Mouse (Mus musculus) neural tube, embryonic 15.5 days (tissue): ENCODE results near the gene Atf1. TPM values are rescaled to one million over a fixed set of nuclear protein-coding genes. Genes with fewer than 3 reads are reported as not detected.
"Not testable (repeated sequence)": the region's sequence is repeated elsewhere in the genome, so short reads cannot be mapped to it uniquely, and the experiment has no call there.

ENCODE experiments used
- ATAC-seq: fragments of 200-750 bp; cut with Nextera tagmentation; 2 replicates; pipeline ENCODE4 v1.8.0; 2017; ENCODE audit warnings: mild to moderate bottlenecking, moderate TSS enrichment, moderate library complexity; ENCODE audit not compliant: low FRiP score
- H3K27ac ChIP-seq: fragments of 300-500 bp; sonication (generic); replicated peaks from 2 replicates; pipeline ENCODE4 v1.5.1; 2015; ENCODE audit warnings: mild to moderate bottlenecking, inconsistent platforms
- H3K27me3 ChIP-seq: fragments of 300-500 bp; sonication (generic); replicated peaks from 2 replicates; pipeline ENCODE4 v1.6.1; 2015; ENCODE audit warnings: inconsistent platforms
- H3K36me3 ChIP-seq: fragments of 300-500 bp; sonication (generic); 2 replicates; pipeline ENCODE4 v1.6.1; 2015; ENCODE audit warnings: inconsistent platforms
- H3K4me1 ChIP-seq: fragments of 300-500 bp; sonication (generic); 2 replicates; pipeline ENCODE4 v1.6.1; 2015; ENCODE audit warnings: inconsistent platforms
- H3K4me2 ChIP-seq: fragments of 300-500 bp; sonication (generic); 2 replicates; pipeline ENCODE4 v1.6.1; 2015; ENCODE audit warnings: inconsistent platforms, mild to moderate bottlenecking, moderate library complexity
- H3K4me3 ChIP-seq: fragments of 300-500 bp; sonication (generic); replicated peaks from 2 replicates; pipeline ENCODE4 v1.5.1; 2015; ENCODE audit warnings: mild to moderate bottlenecking, inconsistent platforms
- H3K9ac ChIP-seq: fragments of 300-500 bp; sonication (generic); replicated peaks from 2 replicates; pipeline ENCODE4 v1.6.1; 2015; ENCODE audit warnings: mild to moderate bottlenecking, inconsistent platforms
- H3K9me3 ChIP-seq: fragments of 300-500 bp; sonication (generic); replicated peaks from 2 replicates; pipeline ENCODE4 v1.6.1; 2016; ENCODE audit warnings: inconsistent platforms
- WGBS: fragments of 180-500 bp; shearing (Covaris S2); methylation state at CpG from one replicate; pipeline ENCODE4 v1.1.7; 2015; ENCODE audit warnings: mixed read lengths; 5-methylcytosine and 5-hydroxymethylcytosine counted together
- polyA plus RNA-seq: library from polyadenylated mRNA; unstranded; fragments of >200 nt; fragmentation: Nextera tagmentation; extraction: Ambion mirVana; gene quantifications from 2 replicates; pipeline ENCODE4 v1.2.1, GENCODE M21; 2015

Gene Atf1
- polyA plus RNA-seq, 1 experiment from 2014 or later: 13.3 TPM

DNA sequence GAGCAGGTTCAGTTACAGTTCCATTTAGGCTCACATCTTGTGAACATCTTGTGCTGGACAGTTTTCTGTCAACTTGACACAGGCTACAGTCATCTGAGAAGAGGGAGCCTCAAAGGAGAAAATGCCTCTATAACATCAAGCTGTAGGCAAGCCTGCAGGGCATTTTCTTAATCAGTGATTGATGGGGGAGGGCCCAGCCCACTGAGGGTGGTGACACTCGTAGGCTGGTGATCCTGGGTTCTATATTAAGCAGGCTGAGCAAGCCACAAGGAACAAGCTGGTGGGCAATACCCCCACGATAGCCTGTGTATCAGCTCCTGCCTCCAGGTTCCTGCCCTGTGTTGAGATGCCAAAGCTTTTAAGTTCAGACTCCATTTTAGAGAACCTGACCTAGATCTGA lies 41.3 kb downstream of the Atf1 start:
- ATAC-seq: no peak
- Histone ChIP-seq H3K4me3 (no peak overlapping the region), H3K4me1 (no peaks in the 10 kb centered on the region), H3K4me2 (no peak overlapping the region), H3K36me3 (no peaks in the 10 kb centered on the region), H3K9ac (no peak overlapping the region), H3K9me3 (no peaks in the 10 kb centered on the region), H3K27me3 (no peaks in the 10 kb centered on the region), H3K27ac (no peak overlapping the region)
- WGBS: 64% methylated on average over 2 of the region's 2 CpGs

- WGBS: 19% methylated on average over 9 of the region's 9 CpGs
- no peak for ATAC-seq
- H3K27me3 ChIP-seq: no peaks in the 10 kb centered on the region
These were observed 42.2 kb downstream of the Atf1 start for GRCm38 (mm10) chr15:100269776-100270175.

DNA sequence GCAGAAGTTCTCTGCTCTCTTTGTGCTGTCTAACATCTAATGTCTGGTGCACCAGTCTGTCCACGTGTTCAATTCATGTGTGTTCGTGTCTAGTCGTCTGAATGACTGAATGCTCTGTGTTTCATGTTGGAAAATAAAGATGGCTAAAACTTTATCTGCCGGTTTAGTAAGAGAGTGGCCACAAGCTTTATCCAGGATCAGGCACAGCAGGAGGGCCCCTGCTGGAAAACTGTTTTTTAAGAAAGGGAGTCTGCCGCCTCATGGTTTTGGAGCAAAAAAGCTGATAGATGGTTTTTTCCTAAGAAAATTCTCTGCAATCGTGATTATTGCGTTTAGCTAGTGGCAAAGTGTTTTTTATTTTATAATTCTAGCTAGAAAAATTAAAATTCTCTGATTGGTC lies 43.0 kb downstream of the Atf1 start:
- H3K9ac ChIP-seq, H3K4me1 ChIP-seq, H3K9me3 ChIP-seq, H3K36me3 ChIP-seq, H3K27me3 ChIP-seq, H3K4me2 ChIP-seq, ATAC-seq, H3K27ac ChIP-seq, H3K4me3 ChIP-seq: not testable (repeated sequence)
- WGBS: 37% methylated on average over 7 of the region's 7 CpGs

More at GRCm38 (mm10) chr15:100269776-100270175, 42.2 kb downstream of the Atf1 start:
- Histone ChIP-seq H3K4me2 (no peak overlapping the region), H3K36me3 (no peaks in the 10 kb centered on the region), H3K9me3 (no peaks in the 10 kb centered on the region), H3K27ac (no peak overlapping the region), H3K4me1 (no peaks in the 10 kb centered on the region), H3K9ac (no peak overlapping the region), H3K4me3 (no peak overlapping the region)

GRCm38 (mm10) chr15:100271411-100271810 lies 43.8 kb downstream of the Atf1 start:
- Histone ChIP-seq H3K27ac (no peak overlapping the region), H3K9me3 (no peaks in the 10 kb centered on the region), H3K4me3 (no peak overlapping the region), H3K9ac (no peak overlapping the region), H3K36me3 (no peaks in the 10 kb centered on the region), H3K4me1 (no peaks in the 10 kb centered on the region), H3K4me2 (no peak overlapping the region), H3K27me3 (no peaks in the 10 kb centered on the region)
- no peak for ATAC-seq
- 69% methylated on average over 14 of the region's 14 CpGs for WGBS

GRCm38 (mm10) chr15:100273791-100274308 lies 46.2 kb downstream of the Atf1 start:
- H3K9me3 ChIP-seq, H3K27me3 ChIP-seq, H3K4me3 ChIP-seq, H3K9ac ChIP-seq, ATAC-seq, H3K36me3 ChIP-seq, H3K27ac ChIP-seq, H3K4me1 ChIP-seq, H3K4me2 ChIP-seq: not testable (repeated sequence)
- WGBS: 85% methylated on average over 4 of the region's 4 CpGs

GRCm38 (mm10) chr15:100274790-100275559 lies 47.4 kb downstream of the Atf1 start:
- no peaks in the 10 kb centered on the region for H3K36me3 ChIP-seq
- no peaks in the 10 kb centered on the region for H3K4me1 ChIP-seq
- 93% methylated on average over 7 of the region's 7 CpGs for WGBS
- H3K9me3 ChIP-seq: no peaks in the 10 kb centered on the region
- H3K4me2 ChIP-seq: no peak overlapping the region
- ATAC-seq: no peak
- no peak overlapping the region for H3K4me3 ChIP-seq
- H3K27me3 ChIP-seq: no peaks in the 10 kb centered on the region
- no peak overlapping the region for H3K9ac ChIP-seq
- no peak overlapping the region for H3K27ac ChIP-seq

- no peaks in the 10 kb centered on the region for H3K9me3 ChIP-seq
- H3K4me1 ChIP-seq: no peaks in the 10 kb centered on the region
- ATAC-seq: no peak
- H3K9ac ChIP-seq: no peak overlapping the region
- H3K4me2 ChIP-seq: no peak overlapping the region
- no peaks in the 10 kb centered on the region for H3K27me3 ChIP-seq
- H3K27ac ChIP-seq: no peak overlapping the region
- no peaks in the 10 kb centered on the region for H3K36me3 ChIP-seq
- H3K4me3 ChIP-seq: no peak overlapping the region
- WGBS: 97% methylated on average over 4 of the region's 4 CpGs
These were observed 48.8 kb downstream of the Atf1 start for GRCm38 (mm10) chr15:100276403-100276802.

- WGBS: 97% methylated on average over 3 of the region's 3 CpGs
- no peak overlapping the region for H3K9ac ChIP-seq
- ATAC-seq: no peak
- no peak overlapping the region for H3K4me3 ChIP-seq
- H3K4me2 ChIP-seq: no peak overlapping the region
- H3K27ac ChIP-seq: no peak overlapping the region
- no peaks in the 10 kb centered on the region for H3K36me3 ChIP-seq
- no peaks in the 10 kb centered on the region for H3K9me3 ChIP-seq
- H3K27me3 ChIP-seq: no peaks in the 10 kb centered on the region
- H3K4me1 ChIP-seq: no peaks in the 10 kb centered on the region
These were observed 50.0 kb downstream of the Atf1 start for GRCm38 (mm10) chr15:100277586-100277985.

GRCm38 (mm10) chr15:100280626-100281025 lies 53.0 kb downstream of the Atf1 start, which contains the start of gene Tmprss12:
Gene Tmprss12 (plus strand): TSS chr15:100280837.
- 97% methylated on average over 20 of the region's 20 CpGs for WGBS
- Histone ChIP-seq H3K36me3 (no peaks in the 10 kb centered on the region), H3K27me3 (no peaks in the 10 kb centered on the region), H3K9ac (no peak within 1 kb of the TSS), H3K27ac (no peak within 1 kb of the TSS), H3K4me3 (no peak within 1 kb of the TSS), H3K4me2 (no peak within 1 kb of the TSS), H3K4me1 (no peaks in the 10 kb centered on the region), H3K9me3 (no peaks in the 10 kb centered on the region)
- ATAC-seq: no peak

- H3K9ac ChIP-seq: no peak overlapping the region
- no peaks in the 10 kb centered on the region for H3K4me1 ChIP-seq
- no peaks in the 10 kb centered on the region for H3K9me3 ChIP-seq
- WGBS: 90% methylated on average over 6 of the region's 6 CpGs
- no peak overlapping the region for H3K4me2 ChIP-seq
- no peak overlapping the region for H3K27ac ChIP-seq
- H3K4me3 ChIP-seq: no peak overlapping the region
- no peaks in the 10 kb centered on the region for H3K27me3 ChIP-seq
- H3K36me3 ChIP-seq: no peaks in the 10 kb centered on the region
- no peak for ATAC-seq
These were observed 61.4 kb downstream of the Atf1 start for GRCm38 (mm10) chr15:100288980-100289379.

DNA sequence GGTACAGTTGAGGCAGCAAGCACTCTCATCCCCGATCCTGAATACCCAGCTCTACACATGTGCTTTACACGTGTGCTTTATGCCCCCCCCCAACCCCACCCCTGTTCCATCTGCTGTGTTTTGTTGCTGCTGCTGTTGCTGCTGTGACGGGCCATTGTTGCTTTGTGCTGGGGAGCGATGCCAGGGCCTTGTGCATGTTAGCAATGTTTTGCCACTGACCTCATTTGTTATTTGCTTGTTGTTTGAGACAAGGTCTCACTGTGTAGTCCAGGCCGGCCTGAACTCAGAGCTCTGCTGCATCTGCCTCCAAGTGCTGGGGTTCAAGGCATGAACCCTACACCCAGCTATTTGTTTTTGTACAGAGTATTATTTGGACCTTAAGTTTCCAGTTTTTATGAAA lies 63.2 kb downstream of the Atf1 start:
- no peak overlapping the region for H3K4me2 ChIP-seq
- H3K4me3 ChIP-seq: no peak overlapping the region
- no peak overlapping the region for H3K9ac ChIP-seq
- no peaks in the 10 kb centered on the region for H3K9me3 ChIP-seq
- no peaks in the 10 kb centered on the region for H3K36me3 ChIP-seq
- no peak overlapping the region for H3K27ac ChIP-seq
- no peaks in the 10 kb centered on the region for H3K4me1 ChIP-seq
- ATAC-seq: no peak
- H3K27me3 ChIP-seq: no peaks in the 10 kb centered on the region
- WGBS: 64% methylated on average over 5 of the region's 5 CpGs

DNA sequence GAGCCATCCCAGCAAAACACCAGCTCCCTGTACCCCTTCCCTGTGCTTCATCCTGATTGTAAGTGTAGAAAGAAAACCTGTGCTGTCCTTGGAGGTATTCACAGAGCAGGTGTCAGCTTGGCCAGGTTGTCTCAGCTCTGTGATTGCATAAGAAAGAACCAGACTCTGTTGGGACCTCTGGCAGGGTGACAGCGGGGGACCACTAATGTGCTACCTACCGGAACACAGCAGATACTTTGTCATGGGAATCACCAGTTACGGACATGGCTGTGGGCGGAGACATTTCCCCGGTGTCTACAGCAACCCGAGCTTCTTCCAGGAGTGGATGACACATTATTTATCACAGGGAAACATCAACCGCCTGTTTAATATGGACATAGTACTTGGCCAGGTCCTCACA lies 64.7 kb downstream of the Atf1 start:
- no peak overlapping the region for H3K4me2 ChIP-seq
- no peak for ATAC-seq

More for the DNA sequence above, 64.7 kb downstream of the Atf1 start:
- Histone ChIP-seq H3K4me1 (no peaks in the 10 kb centered on the region), H3K27me3 (no peaks in the 10 kb centered on the region), H3K9me3 (no peaks in the 10 kb centered on the region), H3K27ac (no peak overlapping the region), H3K4me3 (no peak overlapping the region), H3K36me3 (no peaks in the 10 kb centered on the region), H3K9ac (no peak overlapping the region)
- WGBS: 58% methylated on average over 7 of the region's 7 CpGs
